Mouse (Mus musculus) E14TG2a.4 (cell line): ENCODE results near the gene Gapdhs.

Source experiments
- CTCF ChIP-seq: conservative IDR thresholded peaks from 2 replicates; pipeline ENCODE4 v1.5.1; 2014; ENCODE audit warnings: low read length
- NANOG ChIP-seq: IDR thresholded peaks from 2 replicates; pipeline ENCODE4 v1.6.1; 2014; ENCODE audit warnings: borderline replicate concordance, low read length, mixed read lengths
- POU5F1 ChIP-seq: IDR thresholded peaks from 2 replicates; pipeline ENCODE4 v1.6.1; 2014; ENCODE audit warnings: low read length, borderline replicate concordance

DNA sequence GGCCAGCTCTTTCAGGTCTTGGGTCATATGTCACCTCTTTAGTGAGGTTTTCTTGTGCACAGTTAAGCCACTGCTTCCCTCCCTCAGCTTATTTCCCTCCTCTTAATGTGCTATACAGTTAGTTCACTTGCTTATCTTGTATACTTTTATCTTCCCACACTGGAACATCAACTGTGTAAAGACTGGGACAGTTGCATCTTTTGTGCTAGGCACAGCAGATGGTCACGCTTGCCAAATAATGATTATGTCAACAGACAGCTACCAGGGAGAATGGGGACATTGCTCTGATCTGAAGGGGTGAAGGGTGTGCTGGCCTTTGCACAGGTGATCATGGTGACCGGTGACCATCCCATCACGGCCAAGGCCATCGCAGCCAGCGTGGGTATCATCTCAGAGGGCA is 23.8 kb downstream of the Gapdhs start:
- TF ChIP-seq CTCF (no peak), NANOG (no peak), POU5F1 (no peak)
